In genomic region chr5:136442238-136443187, GRCm38 (mm10) we compare ENCODE assay signal across 10 mouse cellular contexts.
A peak's percentile ranks its signal among the peaks of the same experiment; 100 is the strongest.
DNase-seq lines count a peak whose midpoint lies in the region; ATAC-seq and TF ChIP-seq lines count a peak whose summit lies in the region.
"Had no signal": no experiment of that assay in that cellular context is flagged by ENCODE, and none has a peak within 500 bp of the region (broad histone marks: within the 10 kb centered on the region; RNA-seq: fewer than 3 reads in every experiment).

No protein-coding gene starts in this region.

- TF ChIP-seq POLR2A in cerebellum, adult 2 months (IDR thresholded peaks at IDR 0.05; ENCODE audit: borderline replicate concordance, insufficient read depth, low read length): no peak

- ATAC-seq in midbrain, embryonic 11.5 days (ENCODE audit: low FRiP score): no peak
- ATAC-seq in monocyte, adult 5-6 weeks (replicated peaks; ENCODE audit: insufficient number of reproducible peaks, low FRiP score, low TSS enrichment, poor library complexity, severe bottlenecking): no peak

- no peaks in the 10 kb centered on the region for H3K36me3 ChIP-seq in midbrain, embryonic 11.5 days (ENCODE audit: control insufficient read depth, insufficient read depth, low read length)
- H3K36me3 ChIP-seq in midbrain, embryonic 10.5 days: peaks cover 14% of the 10 kb centered on the region

- peaks cover 15% of the 10 kb centered on the region for H3K4me1 ChIP-seq in cerebellum, adult 2 months (ENCODE audit: control insufficient read depth, insufficient read depth, low read length)
- H3K4me1 ChIP-seq in midbrain, embryonic 11.5 days (ENCODE audit: control insufficient read depth, insufficient read depth, low read length): 0 out of 2 replicates have a peak, but pooled peaks cover 2% of the 10 kb centered on the region
- peaks cover 16% of the 10 kb centered on the region for H3K4me1 ChIP-seq in midbrain, embryonic 10.5 days

- H3K4me2 ChIP-seq in midbrain, embryonic 11.5 days: no peak overlapping the region
- H3K4me2 ChIP-seq: limb, embryonic 15.5 days had no signal

- H3K27me3 ChIP-seq in cerebellum, adult 2 months (ENCODE audit: control insufficient read depth, insufficient read depth, low read length): no peaks in the 10 kb centered on the region
- H3K27me3 ChIP-seq in midbrain, embryonic 11.5 days (ENCODE audit: control insufficient read depth, insufficient read depth, low read length): no peaks in the 10 kb centered on the region
- no peaks in the 10 kb centered on the region for H3K27me3 ChIP-seq in midbrain, embryonic 10.5 days (ENCODE audit: low read depth, poor library complexity, severe bottlenecking)

- no peak overlapping the region for H3K9ac ChIP-seq in midbrain, embryonic 11.5 days (ENCODE audit: low read length)
- H3K9ac ChIP-seq: limb, embryonic 15.5 days had no signal

- no peaks in the 10 kb centered on the region for H3K9me3 ChIP-seq in midbrain, embryonic 11.5 days (ENCODE audit: control insufficient read depth, low read length)
- no peaks in the 10 kb centered on the region for H3K9me3 ChIP-seq in midbrain, embryonic 10.5 days (replicated peaks)
- H3K9me3 ChIP-seq: limb, embryonic 15.5 days had no signal

- no peak overlapping the region for H3K27ac ChIP-seq in cerebellum, adult 2 months (ENCODE audit: insufficient read depth, low read length)
- no peak overlapping the region for H3K27ac ChIP-seq in midbrain, embryonic 11.5 days (ENCODE audit: low read depth, low read length)
- no peak overlapping the region for H3K27ac ChIP-seq in midbrain, embryonic 10.5 days (replicated peaks)
- H3K27ac ChIP-seq: limb, embryonic 15.5 days had no signal

- WGBS in cerebellum, adult 2 months: 29% methylated on average over 11 of the region's 11 CpGs
- 73% methylated on average over 11 of the region's 11 CpGs for WGBS in midbrain, embryonic 11.5 days
- 78% methylated on average over 11 of the region's 11 CpGs for WGBS in midbrain, embryonic 10.5 days

- no peak overlapping the region for H3K4me3 ChIP-seq in cerebellum, adult 2 months (replicated peaks; ENCODE audit: insufficient read depth, low read depth, low read length)
- no peak overlapping the region for H3K4me3 ChIP-seq in midbrain, embryonic 11.5 days (ENCODE audit: low read depth, low read length)
- no peak overlapping the region for H3K4me3 ChIP-seq in midbrain, embryonic 10.5 days
- H3K4me3 ChIP-seq: limb, embryonic 15.5 days had no signal

- no peak for TF ChIP-seq CTCF in cerebellum, adult 2 months (IDR thresholded peaks at IDR 0.05; ENCODE audit: borderline replicate concordance, insufficient read depth, low read depth, low read length)

- peak; percentile 44 to 55 for DNase-seq in cerebellum, postnatal 14 days
- no peak for DNase-seq in cerebellum, adult 2 months
- peak; percentile 71 for DNase-seq in midbrain, embryonic 11.5 days (ENCODE audit: low spot score, missing footprints)
- no peak for DNase-seq in midbrain, embryonic 10.5 days (ENCODE audit: low spot score)
- peak; percentile 59 to 81 for DNase-seq in kidney, postnatal 25 days
- DNase-seq in thymus, postnatal 4 days: peak; percentile 74
- no peak for DNase-seq in frontal cortex, postnatal 25 days (ENCODE audit: low spot score in 2 of 2)
- DNase-seq: adrenal gland, adult 8-10 months had no signal

Comparison
In these comparisons a context has a peak if more than half of its experiments do, and no peak if none do; other contexts are left out.
1. DNase-seq: peak in cerebellum, postnatal 14 days (2 of 2), midbrain, embryonic 11.5 days (single experiment), kidney, postnatal 25 days (2 of 2) and thymus, postnatal 4 days (single experiment); none in cerebellum, adult 2 months (0 of 2), midbrain, embryonic 10.5 days (single experiment) and frontal cortex, postnatal 25 days (0 of 2).